Mouse (Mus musculus) embryonic facial prominence, embryonic 12.5 days (tissue): ENCODE measurements at regions not wholly inside any gene's neighbourhood (a gene's known extent, or its start where the extent isn't known, plus 50 kb on each side); places are given as distances from the start of the nearest gene placed in this dataset.

Experiments
- ATAC-seq: fragments of 200-750 bp; cut with Nextera tagmentation; 2 replicates; pipeline ENCODE4 v1.8.0; 2017; ENCODE audit not compliant: insufficient number of reproducible peaks, insufficient read depth, low FRiP score, low TSS enrichment
- H3K27ac ChIP-seq: fragments of 300-500 bp; sonication (generic); 2 replicates; pipeline ENCODE4 v1.5.1; 2016; ENCODE audit warnings: mild to moderate bottlenecking
- H3K27me3 ChIP-seq: fragments of 300-500 bp; sonication (generic); 2 replicates; pipeline ENCODE4 v1.6.1; 2016; ENCODE audit warnings: mild to moderate bottlenecking, moderate library complexity
- H3K36me3 ChIP-seq: fragments of 300-500 bp; sonication (generic); 2 replicates; pipeline ENCODE4 v1.6.1; 2016; ENCODE audit warnings: mild to moderate bottlenecking
- H3K4me1 ChIP-seq: fragments of 300-500 bp; sonication (generic); 2 replicates; pipeline ENCODE4 v1.6.1; 2016
- H3K4me2 ChIP-seq: fragments of 300-500 bp; sonication (generic); replicated peaks from 2 replicates; pipeline ENCODE4 v1.6.1; 2016; ENCODE audit warnings: mild to moderate bottlenecking, moderate library complexity
- H3K4me3 ChIP-seq: fragments of 300-500 bp; sonication (generic); 2 replicates; pipeline ENCODE4 v1.5.1; 2016; ENCODE audit warnings: mild to moderate bottlenecking
- H3K9ac ChIP-seq: fragments of 300-500 bp; sonication (generic); 2 replicates; pipeline ENCODE4 v1.6.1; 2016; ENCODE audit warnings: mild to moderate bottlenecking, moderate library complexity
- H3K9me3 ChIP-seq: fragments of 300-500 bp; sonication (generic); 2 replicates; pipeline ENCODE4 v1.6.1; 2016; ENCODE audit warnings: mild to moderate bottlenecking, moderate library complexity
- WGBS: fragments of 180-500 bp; shearing (Covaris S2); methylation state at CpG from one replicate; pipeline ENCODE4 v1.1.7; 2016; 5-methylcytosine and 5-hydroxymethylcytosine counted together

DNA sequence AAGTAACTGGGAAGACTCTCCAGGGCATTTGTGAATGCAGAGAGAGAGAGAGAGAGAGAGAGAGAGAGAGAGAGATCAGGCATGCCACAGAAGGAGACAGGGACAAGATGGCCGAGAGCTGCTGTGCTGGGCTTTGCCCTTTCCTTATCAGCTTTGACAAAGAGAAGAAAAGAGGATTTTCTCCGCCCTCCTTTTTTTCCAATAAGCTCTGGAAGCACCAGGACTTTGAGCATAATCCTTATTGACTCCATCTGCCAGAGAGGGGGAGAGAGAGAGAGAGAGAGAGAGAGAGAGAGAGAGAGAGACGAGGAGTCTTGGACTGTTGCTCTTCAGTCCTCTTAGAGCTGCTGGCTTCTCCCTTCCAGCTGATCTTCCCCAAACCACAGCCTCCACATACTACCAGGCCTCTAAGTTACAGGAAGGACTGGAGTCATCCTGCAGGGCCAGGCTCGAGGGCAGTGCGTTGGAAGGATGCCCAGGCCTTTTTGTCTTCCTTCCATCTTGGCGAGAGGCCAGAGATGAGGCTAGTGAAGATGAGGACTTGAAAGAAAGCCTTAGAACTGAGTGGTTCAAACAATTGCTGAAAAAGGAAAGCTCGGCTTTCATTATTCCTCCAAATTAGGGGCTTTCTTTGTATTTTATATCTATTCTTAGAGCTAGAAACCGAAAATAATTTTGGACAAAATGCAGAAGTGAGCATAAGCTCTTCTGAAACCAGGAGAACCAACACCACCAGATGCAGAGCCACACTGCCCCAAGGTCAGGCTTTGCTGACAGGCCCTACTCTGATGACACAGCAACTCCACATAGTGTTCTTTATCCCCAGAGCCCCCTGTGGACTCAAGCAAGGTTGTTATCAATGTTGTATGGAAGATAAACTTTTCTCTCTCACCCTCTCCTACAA lies 59.3 kb upstream of the Kcnd3 start:
- Histone ChIP-seq H3K27ac (no peak overlapping the region), H3K36me3 (no peaks in the 10 kb centered on the region), H3K4me3 (no peak overlapping the region), H3K9me3 (no peaks in the 10 kb centered on the region), H3K4me2 (no peak overlapping the region), H3K9ac (no peak overlapping the region), H3K4me1 (no peaks in the 10 kb centered on the region), H3K27me3 (no peaks in the 10 kb centered on the region)
- WGBS: 63% methylated on average over 8 of the region's 8 CpGs
- no peak for ATAC-seq
